22 mouse cellular contexts compared by ENCODE assay signal in genomic region chrX:57938248-57938836, GRCm38 (mm10).
DNase-seq lines count a peak whose midpoint lies in the region; ATAC-seq lines count a peak whose summit lies in the region.
"Had no signal": no experiment of that assay in that cellular context is flagged by ENCODE, and none has a peak within 500 bp of the region (broad histone marks: within the 10 kb centered on the region; RNA-seq: fewer than 3 reads in every experiment).

No protein-coding gene starts in this region.

- DNase-seq in embryo, embryonic 9.5 days (ENCODE audit: extremely low spot score): peak; percentile 1
- DNase-seq in embryo, embryonic 10.5 days (ENCODE audit: low spot score): no peak
- DNase-seq in midbrain, embryonic 14.5 days: peak; percentile 4
- peak; percentile 24 for DNase-seq in retina, embryonic 14.5 days (ENCODE audit: low spot score)
- no peak for DNase-seq in testis, postnatal 14 days (ENCODE audit: low spot score)
- DNase-seq: B cell, adult 2 months; cerebellum, adult 18-20 months; cerebellum, adult 9-11 months; cerebellum, postnatal 36 days; gastrocnemius, adult 2 months; gastrocnemius, postnatal 36 days; heart, adult 11 months; heart, postnatal 36 days; kidney, adult 11 months had no signal

- 32% methylated on average over 6 of the region's 6 CpGs for WGBS in midbrain, embryonic 14.5 days
- WGBS in midbrain, embryonic 13.5 days: 30% methylated on average over 6 of the region's 6 CpGs

- no peak for ATAC-seq in midbrain, embryonic 14.5 days (ENCODE audit: low FRiP score, low TSS enrichment)
- no peak for ATAC-seq in midbrain, embryonic 13.5 days
- no peak for ATAC-seq in CD4-positive, CD25-positive, alpha-beta regulatory T cell, adult 4 months
- ATAC-seq: activated CD4-positive, CD25-positive, alpha-beta regulatory T cell, adult 4 months; hindbrain, postnatal 0 days; Patski had no signal

- H3K9me3 ChIP-seq in midbrain, embryonic 14.5 days (ENCODE audit: control insufficient read depth, low read length): no peaks in the 10 kb centered on the region
- H3K9me3 ChIP-seq in midbrain, embryonic 13.5 days: no peaks in the 10 kb centered on the region
- H3K9me3 ChIP-seq: embryonic facial prominence, embryonic 15.5 days; heart, embryonic 13.5 days had no signal

- H3K4me2 ChIP-seq in midbrain, embryonic 14.5 days (ENCODE audit: low read length): no peak overlapping the region
- no peak overlapping the region for H3K4me2 ChIP-seq in midbrain, embryonic 13.5 days (replicated peaks)
- H3K4me2 ChIP-seq: embryonic facial prominence, embryonic 15.5 days; heart, embryonic 13.5 days had no signal

- H3K9ac ChIP-seq in midbrain, embryonic 14.5 days (replicated peaks; ENCODE audit: low read length): no peak overlapping the region
- H3K9ac ChIP-seq in midbrain, embryonic 13.5 days (replicated peaks): no peak overlapping the region
- H3K9ac ChIP-seq: embryonic facial prominence, embryonic 15.5 days; heart, embryonic 13.5 days had no signal

- no peak overlapping the region for H3K4me3 ChIP-seq in midbrain, embryonic 14.5 days (replicated peaks; ENCODE audit: low read depth, low read length)
- no peak overlapping the region for H3K4me3 ChIP-seq in midbrain, embryonic 13.5 days (replicated peaks)
- H3K4me3 ChIP-seq: embryonic facial prominence, embryonic 15.5 days; erythroblast, embryonic 14.5 days; gastrocnemius, adult 2 months; heart, embryonic 13.5 days had no signal

- H3K4me1 ChIP-seq in midbrain, embryonic 14.5 days (ENCODE audit: control insufficient read depth, insufficient read depth, low read length): no peaks in the 10 kb centered on the region
- H3K4me1 ChIP-seq in midbrain, embryonic 13.5 days (replicated peaks): no peaks in the 10 kb centered on the region
- H3K4me1 ChIP-seq: embryonic facial prominence, embryonic 15.5 days; heart, embryonic 13.5 days had no signal

- no peaks in the 10 kb centered on the region for H3K27me3 ChIP-seq in midbrain, embryonic 14.5 days (ENCODE audit: control insufficient read depth, insufficient read depth, low read length)
- H3K27me3 ChIP-seq in midbrain, embryonic 13.5 days: no peaks in the 10 kb centered on the region
- H3K27me3 ChIP-seq: embryonic facial prominence, embryonic 15.5 days; heart, embryonic 13.5 days had no signal

- H3K27ac ChIP-seq in midbrain, embryonic 14.5 days (replicated peaks; ENCODE audit: low read depth, low read length): no peak overlapping the region
- no peak overlapping the region for H3K27ac ChIP-seq in midbrain, embryonic 13.5 days
- H3K27ac ChIP-seq: embryonic facial prominence, embryonic 15.5 days; gastrocnemius, adult 2 months; heart, embryonic 13.5 days; hindbrain, postnatal 0 days had no signal

- no peaks in the 10 kb centered on the region for H3K36me3 ChIP-seq in midbrain, embryonic 14.5 days (ENCODE audit: control insufficient read depth, insufficient read depth, low read length)
- H3K36me3 ChIP-seq in midbrain, embryonic 13.5 days: no peaks in the 10 kb centered on the region
- H3K36me3 ChIP-seq: embryonic facial prominence, embryonic 15.5 days; heart, embryonic 13.5 days had no signal

Comparison
In these comparisons a context has a peak if more than half of its experiments do, and no peak if none do; other contexts are left out.
1. DNase-seq: peak in embryo, embryonic 9.5 days (single experiment), midbrain, embryonic 14.5 days (single experiment) and retina, embryonic 14.5 days (single experiment); none in embryo, embryonic 10.5 days (single experiment) and testis, postnatal 14 days (single experiment).